Mouse (Mus musculus): ENCODE measurements around the gene Smg1. TPM values are rescaled to one million over a fixed set of nuclear protein-coding genes. Genes with fewer than 3 reads are reported as not detected.

The Smg1 gene
- polyA plus RNA-seq, 1 experiment from 2014 or later, result 21.8 TPM

GRCm38 (mm10) chr7:118123512-118124411 lies 119.7 kb downstream of the Smg1 start:
- Histone ChIP-seq H3K9me3 (replicated peaks) (no peaks in the 10 kb centered on the region), H3K4me3 (no peak overlapping the region)
- WGBS, result 95% methylated on average over 4 of the region's 4 CpGs

GRCm38 (mm10) chr7:118122235-118122634 lies 121.2 kb downstream of the Smg1 start:
- H3K27ac ChIP-seq, result no peak overlapping the region
- 96% methylated on average over 7 of the region's 7 CpGs for WGBS
- H3K9me3 ChIP-seq (replicated peaks), result no peaks in the 10 kb centered on the region
- peaks cover 88% of the 10 kb centered on the region for H3K36me3 ChIP-seq
- no peak for DNase-seq (ENCODE audit: low spot score)
- H3K27me3 ChIP-seq (ENCODE audit: low read depth, poor library complexity, severe bottlenecking), result no peaks in the 10 kb centered on the region
- H3K4me1 ChIP-seq, result peaks cover 13% of the 10 kb centered on the region
- no peak overlapping the region for H3K4me3 ChIP-seq

More at GRCm38 (mm10) chr7:118123512-118124411, 119.7 kb downstream of the Smg1 start:
- peaks cover 23% of the 10 kb centered on the region for H3K4me1 ChIP-seq
- H3K27ac ChIP-seq, result no peak overlapping the region
- peaks cover 80% of the 10 kb centered on the region for H3K36me3 ChIP-seq
- H3K27me3 ChIP-seq (ENCODE audit: low read depth, poor library complexity, severe bottlenecking), result no peaks in the 10 kb centered on the region
- no peak for DNase-seq (ENCODE audit: low spot score)

GRCm38 (mm10) chr7:118120654-118121053 lies 122.8 kb downstream of the Smg1 start:
- no peak overlapping the region for H3K27ac ChIP-seq
- H3K9me3 ChIP-seq (replicated peaks), result no peaks in the 10 kb centered on the region
- no peaks in the 10 kb centered on the region for H3K27me3 ChIP-seq (ENCODE audit: low read depth, poor library complexity, severe bottlenecking)
- peaks cover 7% of the 10 kb centered on the region for H3K4me1 ChIP-seq
- peaks cover 72% of the 10 kb centered on the region for H3K36me3 ChIP-seq
- WGBS, result 75% methylated on average over 1 of the region's 1 CpGs
- DNase-seq (ENCODE audit: low spot score), result no peak
- H3K4me3 ChIP-seq, result no peak overlapping the region

- no peak overlapping the region for H3K27ac ChIP-seq
- peaks cover 72% of the 10 kb centered on the region for H3K36me3 ChIP-seq
- WGBS, result 85% methylated on average over 5 of the region's 5 CpGs
- no peak for DNase-seq (ENCODE audit: low spot score)
- peaks cover 9% of the 10 kb centered on the region for H3K4me1 ChIP-seq
- no peaks in the 10 kb centered on the region for H3K27me3 ChIP-seq (ENCODE audit: low read depth, poor library complexity, severe bottlenecking)
- H3K4me3 ChIP-seq, result no peak overlapping the region
- no peaks in the 10 kb centered on the region for H3K9me3 ChIP-seq (replicated peaks)
Observed at GRCm38 (mm10) chr7:118119946-118120345, 123.5 kb downstream of the Smg1 start.

GRCm38 (mm10) chr7:118119142-118119541 lies 124.3 kb downstream of the Smg1 start:
- H3K36me3 ChIP-seq, result peaks cover 74% of the 10 kb centered on the region
- H3K27me3 ChIP-seq (ENCODE audit: low read depth, poor library complexity, severe bottlenecking), result no peaks in the 10 kb centered on the region
- H3K9me3 ChIP-seq (replicated peaks), result no peaks in the 10 kb centered on the region
- DNase-seq (ENCODE audit: low spot score), result no peak
- H3K4me3 ChIP-seq, result no peak overlapping the region
- H3K27ac ChIP-seq, result no peak overlapping the region
- peaks cover 17% of the 10 kb centered on the region for H3K4me1 ChIP-seq
- 75% methylated on average over 2 of the region's 2 CpGs for WGBS

GRCm38 (mm10) chr7:118118426-118118825 lies 125.0 kb downstream of the Smg1 start:
- WGBS, result 89% methylated on average over 3 of the region's 3 CpGs
- no peak for DNase-seq (ENCODE audit: low spot score)
- no peaks in the 10 kb centered on the region for H3K27me3 ChIP-seq (ENCODE audit: low read depth, poor library complexity, severe bottlenecking)
- H3K4me3 ChIP-seq, result no peak overlapping the region
- no peak overlapping the region for H3K27ac ChIP-seq
- no peaks in the 10 kb centered on the region for H3K9me3 ChIP-seq (replicated peaks)
- peaks cover 24% of the 10 kb centered on the region for H3K4me1 ChIP-seq
- H3K36me3 ChIP-seq, result peaks cover 74% of the 10 kb centered on the region

- 40% methylated on average over 4 of the region's 4 CpGs for WGBS
- no peak for DNase-seq (ENCODE audit: low spot score)
- Histone ChIP-seq H3K9me3 (replicated peaks) (no peaks in the 10 kb centered on the region), H3K4me1 (peaks cover 31% of the 10 kb centered on the region), H3K4me3 (no peak overlapping the region), H3K27ac (0 out of 2 replicates have a peak overlapping the region, but pooled peaks have one; percentile 99), H3K27me3 (ENCODE audit: low read depth, poor library complexity, severe bottlenecking) (no peaks in the 10 kb centered on the region), H3K36me3 (peaks cover 74% of the 10 kb centered on the region)
Observed at GRCm38 (mm10) chr7:118117539-118118210, 125.8 kb downstream of the Smg1 start.

GRCm38 (mm10) chr7:118116787-118117538 lies 126.5 kb downstream of the Smg1 start:
- H3K9me3 ChIP-seq (replicated peaks), result no peaks in the 10 kb centered on the region
- peak overlapping the region; percentile 99 for H3K27ac ChIP-seq
- H3K4me3 ChIP-seq, result peak overlapping the region; percentile 98
- 16% methylated on average over 8 of the region's 8 CpGs for whole genome bisulfite sequencing
- H3K27me3 ChIP-seq (ENCODE audit: low read depth, poor library complexity, severe bottlenecking), result no peaks in the 10 kb centered on the region
- peaks cover 74% of the 10 kb centered on the region for H3K36me3 ChIP-seq
- peaks cover 38% of the 10 kb centered on the region for H3K4me1 ChIP-seq
- DNase-seq (ENCODE audit: low spot score), result no peak

GRCm38 (mm10) chr7:118115877-118116568 lies 127.4 kb downstream of the Smg1 start, which contains the start of gene Rps15a:
Rps15a (minus strand) TSS chr7:118116188.
- WGBS, result under 1% methylated on average over 40 of the region's 40 CpGs
- DNase-seq (ENCODE audit: low spot score), result peak; percentile 88
- Histone ChIP-seq H3K36me3 (peaks cover 74% of the 10 kb centered on the region), H3K27ac (peak within 1 kb of the TSS; percentile 99), H3K4me1 (peaks cover 48% of the 10 kb centered on the region), H3K9me3 (replicated peaks) (no peaks in the 10 kb centered on the region), H3K4me3 (peak within 1 kb of the TSS; percentile 98), H3K27me3 (ENCODE audit: low read depth, poor library complexity, severe bottlenecking) (no peaks in the 10 kb centered on the region)

GRCm38 (mm10) chr7:118115533-118115876 lies 128.0 kb downstream of the Smg1 start:
- Histone ChIP-seq H3K36me3 (peaks cover 74% of the 10 kb centered on the region), H3K4me1 (peaks cover 51% of the 10 kb centered on the region), H3K4me3 (peak overlapping the region; percentile 98), H3K27ac (peak overlapping the region; percentile 99), H3K27me3 (ENCODE audit: low read depth, poor library complexity, severe bottlenecking) (no peaks in the 10 kb centered on the region), H3K9me3 (replicated peaks) (no peaks in the 10 kb centered on the region)
- no peak for DNase-seq (ENCODE audit: low spot score)
- WGBS, result under 1% methylated on average over 20 of the region's 20 CpGs

GRCm38 (mm10) chr7:118113541-118114297 lies 129.8 kb downstream of the Smg1 start:
- peaks cover 74% of the 10 kb centered on the region for H3K36me3 ChIP-seq
- WGBS, result 76% methylated on average over 5 of the region's 5 CpGs
- no peaks in the 10 kb centered on the region for H3K27me3 ChIP-seq (ENCODE audit: low read depth, poor library complexity, severe bottlenecking)
- H3K27ac ChIP-seq, result no peak overlapping the region
- H3K9me3 ChIP-seq (replicated peaks), result no peaks in the 10 kb centered on the region
- DNase-seq (ENCODE audit: low spot score), result no peak
- peaks cover 51% of the 10 kb centered on the region for H3K4me1 ChIP-seq
- peak overlapping the region; percentile 98 for H3K4me3 ChIP-seq

- WGBS, result 85% methylated on average over 3 of the region's 3 CpGs
- no peak for DNase-seq (ENCODE audit: low spot score)
- peaks cover 90% of the 10 kb centered on the region for H3K36me3 ChIP-seq
- H3K9me3 ChIP-seq (replicated peaks), result no peaks in the 10 kb centered on the region
- peak overlapping the region; percentile 21 for H3K4me3 ChIP-seq
- H3K27ac ChIP-seq, result no peak overlapping the region
- H3K4me1 ChIP-seq, result peaks cover 44% of the 10 kb centered on the region
- no peaks in the 10 kb centered on the region for H3K27me3 ChIP-seq (ENCODE audit: low read depth, poor library complexity, severe bottlenecking)
Observed at GRCm38 (mm10) chr7:118111128-118111527, 132.3 kb downstream of the Smg1 start.
